8 mouse cellular contexts compared by ENCODE assay signal in the genomic region with DNA sequence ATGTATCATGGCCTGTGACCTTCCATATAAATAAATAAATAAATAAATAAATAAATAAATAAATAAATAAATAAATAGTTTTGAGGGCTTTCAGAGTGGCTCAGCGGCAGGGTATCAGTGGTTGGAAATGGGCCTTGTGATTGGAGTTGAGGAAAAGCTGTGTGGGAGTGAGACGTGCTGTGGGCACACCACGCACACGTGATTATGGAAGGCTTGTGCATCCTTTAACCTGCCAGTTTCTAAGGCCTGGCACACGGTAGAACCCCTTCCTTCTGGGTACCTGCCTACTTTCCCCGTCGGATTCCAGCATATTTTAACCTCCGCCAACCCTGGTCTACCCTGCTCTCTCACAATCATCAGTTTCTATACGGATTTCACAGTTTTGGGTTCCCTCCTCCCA. TPM values are rescaled to one million over a fixed set of nuclear protein-coding genes. Genes with fewer than 3 reads are reported as not detected.
DNase-seq lines count a peak whose midpoint lies in the region; ATAC-seq and TF ChIP-seq lines count a peak whose summit lies in the region.

No protein-coding gene starts in this region.

- H3K4me1 ChIP-seq in lung, adult 2 months (ENCODE audit: control insufficient read depth, insufficient read depth, low read length) = no peaks in the 10 kb centered on the region; the same call in 1 of the 2 replicates
- H3K4me1 ChIP-seq in embryonic facial prominence, embryonic 12.5 days = 0 out of 2 replicates have a peak, but pooled peaks cover 5% of the 10 kb centered on the region

- peak overlapping the region; percentile 51; the same call in 1 of the 2 replicates for H3K9ac ChIP-seq in embryonic facial prominence, embryonic 12.5 days

- 20% methylated on average over 9 of the region's 9 CpGs for WGBS in lung, adult 2 months
- WGBS in embryonic facial prominence, embryonic 12.5 days = 26% methylated on average over 9 of the region's 9 CpGs

- no peaks in the 10 kb centered on the region for H3K36me3 ChIP-seq in embryonic facial prominence, embryonic 12.5 days
- H3K36me3 ChIP-seq in myocyte (ENCODE audit: control insufficient read depth, insufficient read depth) = no peaks in the 10 kb centered on the region

- TF ChIP-seq CTCF in lung, adult 2 months (IDR thresholded peaks at IDR 0.05; ENCODE audit: insufficient read depth, low read length) = no peak

- peak overlapping the region; percentile 72 for H3K4me3 ChIP-seq in lung, adult 2 months (replicated peaks; ENCODE audit: extremely low read depth, low read depth, low read length)
- peak overlapping the region; percentile 47 for H3K4me3 ChIP-seq in embryonic facial prominence, embryonic 12.5 days
- peak overlapping the region; percentile 16 for H3K4me3 ChIP-seq in myocyte

- TF ChIP-seq POLR2A in lung, adult 2 months (IDR thresholded peaks at IDR 0.05; ENCODE audit: borderline replicate concordance, extremely low read depth, low read depth, low read length) = no peak
- TF ChIP-seq POLR2A in myocyte (IDR thresholded peaks at IDR 0.05; ENCODE audit: insufficient read length, low read depth) = no peak

- peak overlapping the region; percentile 67 for H3K4me2 ChIP-seq in embryonic facial prominence, embryonic 12.5 days (replicated peaks)
- peak overlapping the region; percentile 84 for H3K4me2 ChIP-seq in myocyte (ENCODE audit: low read depth)

- 0 out of 2 replicates have a peak overlapping the region, but pooled peaks have one; percentile 41 for H3K27ac ChIP-seq in embryonic facial prominence, embryonic 12.5 days

- ATAC-seq in embryonic facial prominence, embryonic 12.5 days (ENCODE audit: insufficient number of reproducible peaks, insufficient read depth, low FRiP score, low TSS enrichment) = no peak
- peak; percentile 27 for ATAC-seq in inflammation-experienced regulatory T-cells, adult 6 months

- H3K79me2 ChIP-seq in myocyte (ENCODE audit: control insufficient read depth, insufficient read depth) = no peaks in the 10 kb centered on the region

- no peak for DNase-seq in lung, adult 2 months
- no peak for DNase-seq in lung, postnatal 10 days
- no peak for DNase-seq in ovary, postnatal 10 days (ENCODE audit: low spot score)
- DNase-seq in adrenal gland, postnatal 4 days (ENCODE audit: low spot score in 2 of 2) = no peak
- DNase-seq in adrenal gland, postnatal 10 days = no peak

- no peak overlapping the region for H3ac ChIP-seq in myocyte (ENCODE audit: control insufficient read depth, insufficient read length)

- H3K27me3 ChIP-seq in embryonic facial prominence, embryonic 12.5 days = peaks cover 40% of the 10 kb centered on the region
- H3K27me3 ChIP-seq in myocyte (ENCODE audit: control insufficient read depth, insufficient read depth, insufficient read length) = peaks cover 79% of the 10 kb centered on the region

- H3K9me3 ChIP-seq in embryonic facial prominence, embryonic 12.5 days = no peaks in the 10 kb centered on the region

TF ChIP-seq in myocyte, 11 proteins besides CTCF, POLR2A, EP300 and RAD21:
- TF ChIP-seq TCF12 (IDR thresholded peaks at IDR 0.05; ENCODE audit: insufficient read depth, poor library complexity, severe bottlenecking) = no peak
- TF ChIP-seq MAX (IDR thresholded peaks at IDR 0.05; ENCODE audit: low read depth) = no peak

RNA-seq across cellular contexts. Expression of a gene that starts 10.8 kb away (rescaled TPM):
- polyA plus RNA-seq in lung, adult 2 months (2012; rRNA removed) = 48.0 and 48.9 TPM in 2 replicates
- 7.3 and 7.7 TPM in 2 replicates for polyA plus RNA-seq in embryonic facial prominence, embryonic 12.5 days (2016; fragmentation: Nextera tagmentation; extraction: Ambion mirVana)
- polyA plus RNA-seq in inflammation-experienced regulatory T-cells, adult 6 months (2017; shearing (Covaris generic)) = 1 to 10 TPM; 1.2 to 3.1 (median 2.1) TPM
- polyA plus RNA-seq in myocyte (2012; fragmentation: generic; extraction: Trizol) = not detected
- total RNA-seq in adrenal gland, postnatal 4 days (2021) = 10 to 100 TPM in 1 of 2 experiments, 1 to 10 TPM in 1; 5.9 to 10.3 TPM
- total RNA-seq in adrenal gland, postnatal 10 days (2021) = 10 to 100 TPM in 1 of 2 experiments, 1 to 10 TPM in 1; 6.9 to 11.1 TPM

RNA-seq across cellular contexts. Expression of a gene that starts 18.2 kb away (rescaled TPM):
- 44.8 and 58.0 TPM in 2 replicates for polyA plus RNA-seq in lung, adult 2 months (2012; rRNA removed)
- 78.4 and 85.6 TPM in 2 replicates for polyA plus RNA-seq in embryonic facial prominence, embryonic 12.5 days (2016; fragmentation: Nextera tagmentation; extraction: Ambion mirVana)
- polyA plus RNA-seq in inflammation-experienced regulatory T-cells, adult 6 months (2017; shearing (Covaris generic)) = 100 to 1,000 TPM; 148 to 198 (median 167) TPM
- polyA plus RNA-seq in myocyte (2012; fragmentation: generic; extraction: Trizol) = 112 TPM
- total RNA-seq in adrenal gland, postnatal 4 days (2021) = 10 to 100 TPM; 53.5 to 55.3 TPM
- total RNA-seq in adrenal gland, postnatal 10 days (2021) = 10 to 100 TPM; 58.0 to 62.5 TPM

RNA-seq across cellular contexts. Expression of a gene that starts 44.7 kb away (rescaled TPM):
- polyA plus RNA-seq in lung, adult 2 months (2012; rRNA removed) = 31.7 and 33.8 TPM in 2 replicates
- 47.4 and 49.4 TPM in 2 replicates for polyA plus RNA-seq in embryonic facial prominence, embryonic 12.5 days (2016; fragmentation: Nextera tagmentation; extraction: Ambion mirVana)
- polyA plus RNA-seq in inflammation-experienced regulatory T-cells, adult 6 months (2017; shearing (Covaris generic)) = under 1 TPM in 2 of 3 experiments, not detected in 1; 0.13 to 0.68 TPM
- polyA plus RNA-seq in myocyte (2012; fragmentation: generic; extraction: Trizol) = 33.5 TPM
- 10 to 100 TPM; 10.8 to 19.4 TPM for total RNA-seq in adrenal gland, postnatal 4 days (2021)
- 1 to 10 TPM; 6.0 to 7.6 TPM for total RNA-seq in adrenal gland, postnatal 10 days (2021)

RNA-seq across cellular contexts. Expression of a gene that starts 56.7 kb away (rescaled TPM):
- polyA plus RNA-seq in lung, adult 2 months (2012; rRNA removed) = 26.6 and 28.1 TPM in 2 replicates
- polyA plus RNA-seq in embryonic facial prominence, embryonic 12.5 days (2016; fragmentation: Nextera tagmentation; extraction: Ambion mirVana) = 9.8 and 10.4 TPM in 2 replicates
- 1 to 10 TPM; 7.0 to 8.2 (median 7.2) TPM for polyA plus RNA-seq in inflammation-experienced regulatory T-cells, adult 6 months (2017; shearing (Covaris generic))
- polyA plus RNA-seq in myocyte (2012; fragmentation: generic; extraction: Trizol) = 8.7 TPM
- total RNA-seq in adrenal gland, postnatal 4 days (2021) = 10 to 100 TPM in 1 of 2 experiments, 1 to 10 TPM in 1; 9.7 to 11.0 TPM
- total RNA-seq in adrenal gland, postnatal 10 days (2021) = 1 to 10 TPM; 4.9 to 6.8 TPM

Comparison
In these comparisons a context has a peak if more than half of its experiments do, and no peak if none do; other contexts are left out.
1. H3K4me3 ChIP-seq: peak in every context shown above with its lines; median percentile 72 in lung, adult 2 months; 47 in embryonic facial prominence, embryonic 12.5 days; 16 in myocyte.
2. RNA of a gene that starts 44.7 kb away (polyA plus RNA-seq): 47.4 to 49.4 TPM in embryonic facial prominence, embryonic 12.5 days, 31.7 to 33.8 TPM in lung, adult 2 months and 33.5 TPM in myocyte (single experiment); 0.13 to 0.68 TPM in inflammation-experienced regulatory T-cells, adult 6 months; every median in the first group is over 10 times any median in the second.